Mouse (Mus musculus) kidney, adult 2 months (tissue): Measurements from ENCODE around the gene Ppm1n. TPM values are rescaled to one million over a fixed set of nuclear protein-coding genes. Genes with fewer than 3 reads are reported as not detected.
A peak's percentile ranks its signal among the peaks of the same experiment; 100 is the strongest.

Experiments
- DNase-seq: peaks from one replicate; pipeline ENCODE4 v3.0.0; 2021
- H3K27ac ChIP-seq: fragments of 200-500 bp; 2 replicates; pipeline ENCODE4 v1.5.1; 2012; ENCODE audit warnings: low read depth, low read length, control low read depth, inconsistent platforms; ENCODE audit not compliant: insufficient read depth
- H3K27me3 ChIP-seq: fragments of 200-500 bp; replicated peaks from 2 replicates; pipeline ENCODE4 v1.6.1; 2012; ENCODE audit warnings: mild to moderate bottlenecking, moderate library complexity, low read length, inconsistent platforms; ENCODE audit not compliant: control insufficient read depth, insufficient read depth
- H3K36me3 ChIP-seq: fragments of 200-500 bp; 2 replicates; pipeline ENCODE4 v1.6.1; 2012; ENCODE audit warnings: mild to moderate bottlenecking, moderate library complexity, low read length, inconsistent platforms; ENCODE audit not compliant: control insufficient read depth, insufficient read depth
- H3K4me1 ChIP-seq: fragments of 200-500 bp; 2 replicates; pipeline ENCODE4 v1.6.1; 2011; ENCODE audit warnings: low read length; ENCODE audit not compliant: control insufficient read depth, insufficient read depth
- H3K4me3 ChIP-seq: fragments of 200-500 bp; 2 replicates; pipeline ENCODE4 v1.5.1; 2011; ENCODE audit warnings: mild to moderate bottlenecking, low read depth, low read length, control low read depth; ENCODE audit not compliant: insufficient read depth
- CTCF ChIP-seq: fragments of 200-500 bp; conservative IDR thresholded peaks from 2 replicates; pipeline ENCODE4 v1.5.1; 2011; ENCODE audit warnings: low read depth, mild to moderate bottlenecking, control low read depth, low read length, moderate library complexity, mixed read lengths; ENCODE audit not compliant: insufficient read depth, insufficient read length
- POLR2A ChIP-seq: fragments of 200-500 bp; IDR thresholded peaks from one replicate; pipeline ENCODE4 v1.6.1; 2011; ENCODE audit warnings: low read depth, low read length, control low read depth
- WGBS: fragments of 180-500 bp; shearing (Covaris S2); methylation state at CpG from one replicate; pipeline ENCODE4 v1.1.7; 2018; 5-methylcytosine and 5-hydroxymethylcytosine counted together
- polyA plus RNA-seq: library from polyadenylated mRNA; depleted of rRNA; stranded (reverse); fragments of >200 nt; gene quantifications from 2 replicates; pipeline ENCODE4 v1.2.3, GENCODE M21; 2012; rRNA removed

Ppm1n gene
- not detected in 2 replicates for polyA plus RNA-seq

DNA sequence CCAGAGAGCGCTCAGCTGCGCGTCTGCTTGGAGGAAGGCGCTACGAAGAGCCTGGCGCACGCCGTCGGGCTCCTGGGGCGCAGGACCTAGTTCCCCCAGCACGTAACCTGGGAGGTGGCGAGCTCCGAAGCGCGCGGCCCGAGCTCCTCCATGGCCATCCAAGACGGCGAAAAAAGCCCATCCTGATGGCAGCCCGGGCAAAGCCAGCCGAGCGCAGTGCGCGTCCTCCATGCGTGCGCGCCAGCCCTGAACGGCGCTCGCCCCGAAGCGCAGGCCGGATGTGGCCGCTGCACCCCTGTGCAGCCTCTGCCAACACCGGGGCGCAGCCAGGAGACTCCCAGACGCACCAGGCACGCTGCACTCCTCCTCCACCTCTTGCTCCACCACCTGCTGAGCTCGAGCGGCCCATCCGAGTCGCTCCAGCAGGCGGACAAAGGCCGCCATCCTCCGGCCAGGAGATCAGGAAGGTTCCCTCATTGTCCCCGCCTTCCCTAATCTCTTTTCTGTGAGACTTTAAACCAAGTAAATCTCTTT, at the start of gene Ppm1n:
Gene Ppm1n (minus strand): TSS at position 484 of the 534 bp plus-strand sequence.
- WGBS: 1% methylated on average over 46 of the region's 46 CpGs
- no peak for DNase-seq
- H3K27me3 ChIP-seq: 0 out of 2 replicates have a peak, but pooled peaks cover 2% of the 10 kb centered on the region
- TF ChIP-seq CTCF (no peak), POLR2A (no peak)
- H3K4me1 ChIP-seq: no peaks in the 10 kb centered on the region
- H3K27ac ChIP-seq: no peak within 1 kb of the TSS
- H3K36me3 ChIP-seq: no peaks in the 10 kb centered on the region
- H3K4me3 ChIP-seq: no peak within 1 kb of the TSS

- Histone ChIP-seq H3K36me3 (no peaks in the 10 kb centered on the region), H3K27me3 (no peaks in the 10 kb centered on the region), H3K4me3 (no peak overlapping the region), H3K27ac (no peak overlapping the region), H3K4me1 (peaks cover 7% of the 10 kb centered on the region; the same call in 1 of the 2 replicates)
- no peak for DNase-seq
- 0 out of 2 replicates have a peak, but pooled peaks have one; percentile 7 for TF ChIP-seq CTCF
- no peak for TF ChIP-seq POLR2A
Observed at GRCm38 (mm10) chr7:19328425-19328824, 48.6 kb upstream of the Ppm1n start.

DNA sequence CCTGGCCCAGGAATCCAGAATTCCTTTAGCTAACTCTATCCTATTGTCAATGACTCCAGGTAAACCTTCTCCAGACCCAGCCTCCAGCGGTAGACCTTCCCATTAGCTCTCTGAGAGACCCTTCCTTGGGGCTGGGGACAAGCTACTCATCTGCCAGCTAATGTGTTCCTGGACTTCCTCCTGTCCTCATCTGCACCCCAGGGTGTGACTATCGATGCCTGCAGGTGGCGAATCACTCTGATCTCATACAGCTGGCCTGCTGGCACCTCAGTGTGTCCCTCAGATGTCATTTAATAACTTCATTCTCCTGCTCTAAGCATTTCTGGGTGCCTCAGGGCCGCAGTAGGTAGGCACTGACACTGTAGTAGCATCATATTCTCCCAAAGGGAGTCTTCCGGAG, 47.9 kb upstream of the Ppm1n start:
- no peak overlapping the region for H3K27ac ChIP-seq
- H3K4me3 ChIP-seq: no peak overlapping the region
- peaks cover 7% of the 10 kb centered on the region; the same call in 1 of the 2 replicates for H3K4me1 ChIP-seq
- TF ChIP-seq POLR2A: no peak
- no peak for TF ChIP-seq CTCF
- WGBS: 83% methylated on average over 5 of the region's 5 CpGs
- H3K36me3 ChIP-seq: no peaks in the 10 kb centered on the region
- DNase-seq: no peak
- H3K27me3 ChIP-seq: no peaks in the 10 kb centered on the region

DNA sequence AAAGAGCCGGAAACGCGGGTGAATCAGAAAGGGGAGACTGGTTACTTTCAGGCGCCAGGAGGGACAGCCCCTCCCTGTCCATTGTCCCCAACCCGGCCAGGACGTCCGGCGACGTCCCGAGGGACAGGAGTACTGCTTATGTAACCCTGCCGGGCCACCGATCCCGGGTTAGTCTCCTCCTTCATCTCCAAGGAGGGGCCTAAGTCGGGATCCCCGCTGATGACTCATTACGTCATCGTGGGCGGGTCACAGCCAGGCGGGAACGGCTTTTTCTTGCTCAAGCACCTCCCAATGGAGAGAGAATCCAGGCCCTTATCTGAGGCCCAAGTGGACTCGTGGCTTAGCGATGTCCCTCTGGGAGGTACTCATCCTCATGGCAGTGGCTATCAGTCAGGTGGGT, 47.3 kb upstream of the Ppm1n start:
- Histone ChIP-seq H3K27me3 (no peaks in the 10 kb centered on the region), H3K36me3 (no peaks in the 10 kb centered on the region), H3K4me1 (peaks cover 4% of the 10 kb centered on the region; the same call in 1 of the 2 replicates), H3K27ac (peak overlapping the region; percentile 84), H3K4me3 (peak overlapping the region; percentile 5)
- peak; percentile 97 for DNase-seq
- under 1% methylated on average over 22 of the region's 22 CpGs for WGBS
- TF ChIP-seq POLR2A (peak; percentile 15), CTCF (no peak)

DNA sequence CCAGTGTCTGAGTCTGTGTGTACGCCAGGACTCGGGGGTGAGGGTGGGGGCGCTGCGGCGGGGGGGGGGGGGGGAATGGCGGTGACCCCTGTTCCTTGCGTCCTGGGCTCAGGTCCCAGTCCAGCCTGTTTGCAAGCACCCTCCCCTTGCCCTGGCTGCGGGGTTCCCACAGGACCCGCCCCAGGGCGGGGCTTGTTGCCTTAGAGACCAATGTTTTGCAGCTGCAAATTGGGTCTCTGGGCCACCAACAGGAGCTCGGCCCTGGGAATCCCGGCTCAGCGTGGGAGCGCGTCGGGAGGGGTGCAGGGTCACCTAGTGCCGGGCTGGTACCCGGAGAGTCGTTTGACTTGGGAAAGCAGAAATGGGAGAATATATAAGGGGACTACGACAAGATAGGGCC, 46.5 kb upstream of the Ppm1n start:
- H3K27me3 ChIP-seq: no peaks in the 10 kb centered on the region
- H3K4me1 ChIP-seq: peaks cover 4% of the 10 kb centered on the region; the same call in 1 of the 2 replicates
- no peak for TF ChIP-seq CTCF
- TF ChIP-seq POLR2A: no peak
- peak overlapping the region; percentile 84 for H3K27ac ChIP-seq
- under 1% methylated on average over 20 of the region's 20 CpGs for WGBS
- peak; percentile 96 for DNase-seq
- H3K36me3 ChIP-seq: no peaks in the 10 kb centered on the region
- peak overlapping the region; percentile 5 for H3K4me3 ChIP-seq

DNA sequence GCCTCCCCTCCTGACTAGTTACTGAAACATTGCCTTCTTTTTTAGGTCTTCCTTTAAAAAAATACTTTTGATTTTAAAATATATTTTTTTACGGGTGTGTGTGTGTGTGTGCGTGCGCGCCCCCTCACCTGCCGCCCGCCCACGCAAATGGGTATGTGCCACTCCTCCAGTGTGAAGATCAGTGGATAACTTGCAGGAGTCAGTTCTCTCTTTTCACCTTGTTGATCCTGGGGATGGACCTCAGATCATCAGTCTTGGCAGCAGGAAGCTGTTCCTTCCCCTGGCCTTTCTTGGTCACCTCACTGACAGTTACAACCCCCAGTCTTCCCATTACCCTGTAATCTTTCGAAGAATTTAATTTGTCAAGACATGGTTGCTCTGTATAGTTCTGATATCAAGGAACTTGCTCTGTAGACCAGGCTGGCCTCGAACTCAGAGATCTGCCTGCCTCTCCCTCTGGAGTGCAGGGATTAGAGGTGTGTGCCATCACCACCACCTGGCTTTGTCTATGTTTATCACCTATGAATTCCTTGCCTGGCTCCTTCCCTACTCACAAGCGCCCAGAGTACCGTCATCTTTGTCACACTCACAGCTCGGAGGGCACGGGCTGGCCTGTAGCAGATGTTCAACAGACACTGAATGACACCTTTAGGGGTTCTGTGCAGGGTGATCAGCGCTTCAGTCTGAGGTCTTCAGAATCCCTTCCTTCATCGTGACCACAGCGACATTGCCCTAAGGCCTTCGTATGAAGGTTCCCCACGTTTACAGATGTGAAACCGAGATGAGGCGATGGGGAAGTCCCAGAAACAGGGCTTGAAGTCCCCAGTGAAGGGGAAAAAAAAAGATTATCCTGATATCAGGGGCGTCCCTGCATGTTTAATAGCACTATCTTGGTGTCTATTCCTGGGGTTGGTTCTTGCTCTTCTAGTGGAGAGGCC, 45.7 kb upstream of the Ppm1n start:
- 78% methylated on average over 21 of the region's 21 CpGs for WGBS
- DNase-seq: no peak
- Histone ChIP-seq H3K36me3 (no peaks in the 10 kb centered on the region), H3K27me3 (no peaks in the 10 kb centered on the region), H3K4me3 (no peak overlapping the region), H3K4me1 (peaks cover 4% of the 10 kb centered on the region; the same call in 1 of the 2 replicates), H3K27ac (no peak overlapping the region)
- TF ChIP-seq CTCF (no peak), POLR2A (no peak)

DNA sequence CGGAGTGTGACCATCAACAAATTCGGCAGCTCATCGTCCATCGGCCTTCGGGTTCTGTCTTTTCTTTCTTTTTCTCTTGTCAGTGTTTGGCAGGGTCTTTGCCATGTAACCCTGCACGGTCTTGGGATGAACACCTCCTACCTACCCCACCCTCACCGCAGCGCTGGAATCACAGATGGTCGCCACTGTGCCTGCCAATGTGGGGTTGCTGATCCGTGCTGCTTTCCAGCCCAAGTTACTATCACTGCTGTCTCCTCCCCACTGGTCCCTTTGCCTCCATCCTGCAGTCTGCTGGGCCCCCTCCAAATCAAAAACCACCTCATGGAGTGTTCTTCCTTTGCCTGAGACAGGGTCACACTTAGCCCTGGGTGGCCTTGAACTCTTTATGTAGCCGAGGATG, 44.4 kb upstream of the Ppm1n start:
- H3K36me3 ChIP-seq: no peaks in the 10 kb centered on the region
- peaks cover 11% of the 10 kb centered on the region; the same call in 1 of the 2 replicates for H3K4me1 ChIP-seq
- H3K27me3 ChIP-seq: no peaks in the 10 kb centered on the region
- WGBS: 89% methylated on average over 11 of the region's 11 CpGs
- no peak for DNase-seq
- H3K27ac ChIP-seq: no peak overlapping the region
- no peak overlapping the region for H3K4me3 ChIP-seq
- no peak for TF ChIP-seq CTCF
- TF ChIP-seq POLR2A: no peak
